Mouse (Mus musculus) heart, adult 2 months (tissue): ENCODE measurements around the gene Nucb1. TPM values are rescaled to one million over a fixed set of nuclear protein-coding genes. Genes with fewer than 3 reads are reported as not detected.
A peak's percentile ranks its signal among the peaks of the same experiment; 100 is the strongest.

ENCODE experiments used
- DNase-seq, 2 experiments: peaks; one replicate each; pipeline ENCODE4 v3.0.0; 2021
- H3K27ac ChIP-seq: fragments of 200-600 bp; 2 replicates; pipeline ENCODE4 v1.8.1; 2022
- H3K27me3 ChIP-seq: fragments of 200-500 bp; 2 replicates; pipeline ENCODE4 v1.6.1; 2012; ENCODE audit warnings: mild to moderate bottlenecking, low read length, inconsistent platforms, mixed read lengths; ENCODE audit not compliant: control insufficient read depth, insufficient read depth
- H3K36me3 ChIP-seq: fragments of 200-500 bp; 2 replicates; pipeline ENCODE4 v1.6.1; 2012; ENCODE audit warnings: low read length, inconsistent platforms; ENCODE audit not compliant: control insufficient read depth, insufficient read depth
- H3K4me1 ChIP-seq: fragments of 200-500 bp; 2 replicates; pipeline ENCODE4 v1.6.1; 2011; ENCODE audit warnings: low read length; ENCODE audit not compliant: control insufficient read depth, insufficient read depth
- H3K4me3 ChIP-seq: fragments of 200-600 bp; 2 replicates; pipeline ENCODE4 v1.8.1; 2022
- H3K79me2 ChIP-seq: fragments of 200-500 bp; replicated peaks from 2 replicates; pipeline ENCODE4 v1.6.1; 2012; ENCODE audit warnings: mild to moderate bottlenecking, inconsistent platforms, low read length, moderate library complexity, mixed read lengths; ENCODE audit not compliant: control insufficient read depth, insufficient read depth
- H3K9ac ChIP-seq: fragments of 200-500 bp; 2 replicates; pipeline ENCODE4 v1.6.1; 2012; ENCODE audit warnings: low read depth, mild to moderate bottlenecking, control low read depth, inconsistent platforms, low read length, mixed read lengths
- CTCF ChIP-seq: fragments of 200-600 bp; IDR thresholded peaks from 2 replicates; pipeline ENCODE4 v1.8.1; 2022; ENCODE audit warnings: antibody characterized with exemption, mild to moderate bottlenecking, moderate library complexity
- EP300 ChIP-seq: fragments of 200-500 bp; IDR thresholded peaks from 2 replicates; pipeline ENCODE4 v1.6.1; 2011; ENCODE audit warnings: low read depth, low read length, control low read depth; ENCODE audit not compliant: insufficient read depth
- POLR2A ChIP-seq: fragments of 200-500 bp; IDR thresholded peaks from 2 replicates; pipeline ENCODE4 v1.6.1; 2011; ENCODE audit warnings: mild to moderate bottlenecking, low read depth, low read length, control low read depth; ENCODE audit not compliant: insufficient read depth
- whole genome bisulfite sequencing: fragments of 180-500 bp; shearing (Covaris S2); methylation state at CpG from one replicate; pipeline ENCODE4 v1.1.7; 2018; 5-methylcytosine and 5-hydroxymethylcytosine counted together
- intact Hi-C: fragments of 180-260 bp; cut with DNase I; formaldehyde crosslinking; loops from one replicate; pipeline ENCODE4 v1.15.1; 2025
- polyA plus RNA-seq: library from polyadenylated mRNA; depleted of rRNA; stranded (reverse); fragments of >200 nt; gene quantifications from 2 replicates; pipeline ENCODE4 v1.2.3, GENCODE M21; 2012
- total RNA-seq, 2 experiments: library from RNA; stranded (reverse); gene quantifications; 2 replicates each; pipeline ENCODE4 v1.2.3; 2021

Nucb1 gene
- total and polyA plus RNA-seq, 3 experiments: 132 to 177 (median 152) TPM

DNA sequence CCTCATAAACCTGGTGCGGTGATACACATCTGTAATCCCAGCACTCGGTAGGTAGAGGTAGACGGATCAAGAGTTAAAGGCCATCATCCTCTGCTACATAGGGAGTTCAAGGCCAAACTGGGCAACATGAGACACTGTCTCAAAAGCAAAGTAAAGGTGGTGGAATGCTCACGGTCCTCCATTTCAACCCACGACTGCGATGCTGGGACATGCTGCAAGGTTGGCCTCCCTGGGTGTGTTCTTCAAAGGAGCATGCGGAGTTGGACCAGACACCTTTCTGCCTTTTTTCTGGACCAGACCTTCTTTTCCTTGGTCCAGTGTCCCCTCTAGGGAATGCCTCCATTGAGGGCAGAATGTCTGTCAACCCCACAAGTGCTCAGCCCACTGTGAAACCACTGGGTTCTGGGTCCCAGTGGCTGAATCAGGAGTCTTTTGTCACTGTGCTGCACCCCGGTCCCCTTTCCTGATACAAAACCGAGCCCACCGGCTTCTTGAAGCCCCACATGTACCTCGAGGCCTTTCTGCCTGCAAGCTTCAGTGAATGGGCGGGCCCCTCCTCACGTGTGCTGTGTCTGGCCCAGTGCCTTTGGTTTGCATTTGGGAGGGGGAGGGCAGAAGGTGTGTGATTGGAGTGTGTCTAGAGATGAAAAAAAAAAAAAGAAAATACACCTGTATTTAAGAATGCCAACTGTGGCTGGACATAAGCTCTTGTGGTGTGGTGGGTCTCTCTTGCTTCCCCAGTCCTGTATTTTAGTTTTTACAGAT, 54.1 kb downstream of the Nucb1 start:
- intact Hi-C loops: no loop called here
- H3K4me3 ChIP-seq: no peak overlapping the region

DNA sequence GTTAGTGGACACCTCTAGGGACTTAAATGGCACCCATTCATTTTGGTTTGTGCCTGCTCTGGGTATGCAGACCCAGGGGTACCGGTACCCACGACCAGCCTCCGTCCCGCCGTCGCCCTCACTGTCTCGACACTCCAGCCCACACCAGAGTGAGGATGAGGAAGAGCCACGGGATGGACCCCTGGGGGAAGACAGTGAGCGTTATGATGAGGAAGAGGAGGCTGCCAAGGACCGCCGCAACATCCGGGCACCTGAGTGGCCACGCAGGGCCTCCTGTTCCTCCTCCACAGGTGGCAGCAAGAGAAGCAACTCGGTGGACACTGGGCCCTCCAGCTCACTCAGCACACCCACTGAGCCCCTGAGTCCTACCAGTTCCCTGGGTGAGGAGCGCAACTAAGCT, 55.2 kb downstream of the Nucb1 start:
- 84% methylated on average over 15 of the region's 15 CpGs for WGBS
- Histone ChIP-seq H3K4me1 (peaks cover 6% of the 10 kb centered on the region; the same call in 1 of the 2 replicates), H3K36me3 (peaks cover 12% of the 10 kb centered on the region), H3K27me3 (no peaks in the 10 kb centered on the region), H3K79me2 (no peaks in the 10 kb centered on the region), H3K27ac (no peak overlapping the region), H3K4me3 (no peak overlapping the region), H3K9ac (no peak overlapping the region)
- intact Hi-C loops: no loop called here
- DNase-seq: no peak
- no peak for TF ChIP-seq EP300
- TF ChIP-seq POLR2A: no peak
- TF ChIP-seq CTCF: no peak

More for the DNA sequence above, 54.1 kb downstream of the Nucb1 start:
- H3K4me1 ChIP-seq: peaks cover 14% of the 10 kb centered on the region
- WGBS: 81% methylated on average over 13 of the region's 13 CpGs
- peaks cover 12% of the 10 kb centered on the region for H3K36me3 ChIP-seq
- no peak overlapping the region for H3K27ac ChIP-seq
- DNase-seq: no peak
- H3K27me3 ChIP-seq: no peaks in the 10 kb centered on the region
- TF ChIP-seq POLR2A: no peak
- no peak for TF ChIP-seq CTCF
- TF ChIP-seq EP300: no peak
- no peaks in the 10 kb centered on the region for H3K79me2 ChIP-seq
- no peak overlapping the region for H3K9ac ChIP-seq

DNA sequence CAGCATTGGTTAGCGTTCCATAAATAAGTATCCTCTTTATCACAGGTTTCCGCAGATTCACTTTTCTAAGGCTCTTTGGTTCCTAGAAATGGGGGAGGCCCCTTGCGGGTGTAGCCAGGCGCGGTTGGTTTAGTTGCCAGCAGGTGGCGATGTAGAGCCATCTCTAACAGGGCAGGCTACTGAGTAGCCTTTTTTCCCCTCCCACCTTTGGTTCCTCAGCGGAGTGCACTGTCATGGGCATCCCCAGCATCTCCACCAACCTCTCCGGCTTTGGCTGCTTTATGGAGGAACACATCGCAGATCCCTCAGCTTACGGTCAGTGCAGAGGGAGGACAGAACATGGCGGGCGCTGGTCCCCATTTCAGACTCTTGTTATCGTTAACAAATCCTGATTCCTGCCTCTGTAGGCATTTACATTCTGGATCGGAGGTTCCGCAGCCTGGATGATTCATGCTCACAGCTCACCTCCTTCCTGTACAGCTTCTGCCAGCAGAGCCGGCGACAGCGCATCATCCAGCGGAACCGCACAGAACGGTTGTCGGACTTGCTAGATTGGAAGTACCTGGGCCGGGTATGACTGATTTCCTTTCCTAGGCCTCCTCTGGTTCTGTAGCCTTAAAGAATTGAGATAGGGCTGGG, 58.7 kb downstream of the Nucb1 start:
- Histone ChIP-seq H3K36me3 (no peaks in the 10 kb centered on the region), H3K27ac (no peak overlapping the region), H3K27me3 (no peaks in the 10 kb centered on the region), H3K4me3 (no peak overlapping the region), H3K9ac (no peak overlapping the region), H3K4me1 (no peaks in the 10 kb centered on the region), H3K79me2 (no peaks in the 10 kb centered on the region)
- DNase-seq: peak; percentile 80 to 85
- TF ChIP-seq EP300: peak; percentile 34; the same call in 1 of the 2 replicates
- TF ChIP-seq CTCF: peak; percentile 97
- no peak for TF ChIP-seq POLR2A
- intact Hi-C loops: loop anchor here (2.0 kb wide), 1 partner anchor 109 kb away; no protein-coding TSS in a partner anchor
- WGBS: 55% methylated on average over 23 of the region's 23 CpGs

DNA sequence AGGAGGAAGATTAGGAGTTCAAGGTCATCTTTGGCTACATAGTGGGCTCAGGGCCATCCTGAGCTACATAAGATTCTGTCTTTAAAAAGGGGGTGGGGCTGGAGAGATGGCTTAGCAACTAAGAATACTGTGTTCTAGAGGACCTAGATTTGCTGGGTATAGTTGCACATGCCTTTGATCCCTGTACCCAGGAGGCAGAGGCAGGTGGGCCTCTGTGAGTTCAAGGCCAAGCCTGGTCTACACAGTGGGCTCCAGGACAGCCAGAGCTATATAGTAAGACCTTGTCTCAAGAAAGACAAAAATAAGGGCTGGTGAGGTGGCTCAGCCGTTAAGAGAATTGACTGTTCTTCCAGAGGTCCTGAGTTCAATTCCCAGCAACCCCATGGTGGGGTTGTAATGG, 60.2 kb downstream of the Nucb1 start:
- Histone ChIP-seq H3K4me3 (no peak overlapping the region), H3K4me1 (no peaks in the 10 kb centered on the region), H3K36me3 (no peaks in the 10 kb centered on the region), H3K27me3 (no peaks in the 10 kb centered on the region), H3K27ac (no peak overlapping the region), H3K79me2 (no peaks in the 10 kb centered on the region), H3K9ac (no peak overlapping the region)
- intact Hi-C loops: loop anchor here (2.0 kb wide), 1 partner anchor 111 kb away; no protein-coding TSS in a partner anchor
- no peak for TF ChIP-seq CTCF
- no peak for TF ChIP-seq EP300
- TF ChIP-seq POLR2A: no peak
- 81% methylated on average over 1 of the region's 1 CpGs for WGBS
- no peak for DNase-seq

DNA sequence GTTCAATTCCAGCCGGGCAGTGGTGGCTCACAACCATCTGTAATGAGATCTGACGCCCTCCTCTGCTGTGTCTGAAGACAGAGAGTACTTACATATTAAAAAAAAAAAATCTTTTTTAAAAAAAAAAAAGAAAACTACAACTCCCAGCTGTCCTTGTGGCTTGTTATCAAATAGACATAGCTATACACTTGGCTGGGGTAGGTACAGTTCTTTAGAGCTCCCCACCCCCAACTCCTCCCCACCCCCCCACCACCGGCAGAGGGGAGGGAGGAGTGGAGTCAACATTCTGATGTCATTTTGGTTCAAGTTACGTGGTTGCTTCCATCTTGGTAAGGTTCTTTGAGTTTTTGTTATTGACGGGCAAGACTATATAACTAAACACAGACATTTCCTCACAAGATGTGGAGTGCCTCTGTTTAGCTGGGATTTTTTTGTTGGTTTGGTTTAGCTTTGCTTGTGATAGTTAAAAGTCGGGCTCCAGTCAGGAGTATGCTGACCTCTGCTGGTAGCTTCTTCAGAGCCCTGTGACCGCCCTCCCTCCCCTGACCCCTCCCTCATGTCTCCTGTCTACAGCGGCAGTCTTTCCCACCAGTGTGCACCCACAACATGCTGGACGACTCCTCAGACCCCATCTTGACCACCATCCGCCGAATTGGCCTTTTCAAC, 62.7 kb downstream of the Nucb1 start:
- WGBS: 39% methylated on average over 11 of the region's 11 CpGs
- Histone ChIP-seq H3K36me3 (no peaks in the 10 kb centered on the region; the same call in 1 of the 2 replicates), H3K9ac (no peak overlapping the region), H3K79me2 (no peaks in the 10 kb centered on the region), H3K4me3 (no peak overlapping the region), H3K27ac (no peak overlapping the region), H3K27me3 (no peaks in the 10 kb centered on the region), H3K4me1 (no peaks in the 10 kb centered on the region)
- intact Hi-C loops: no loop called here
- DNase-seq: no peak
- TF ChIP-seq POLR2A: no peak
- peak; percentile 65 for TF ChIP-seq CTCF
- 0 out of 2 replicates have a peak, but pooled peaks have one; percentile 38 for TF ChIP-seq EP300
